Mouse (Mus musculus) layer of hippocampus, postnatal 36 days (tissue): ENCODE measurements around the gene Accsl. TPM values are rescaled to one million over a fixed set of nuclear protein-coding genes. Genes with fewer than 3 reads are reported as not detected.
A peak's percentile ranks its signal among the peaks of the same experiment; 100 is the strongest.

Source experiments
- DNase-seq, 2 experiments: peaks; one replicate each; pipeline ENCODE4 v3.0.0; 2022
- total RNA-seq, 2 experiments: library from RNA; stranded (reverse); gene quantifications; 2 replicates each; pipeline ENCODE4 v1.2.3; 2021

Accsl gene
- total RNA-seq, 2 experiments from 2014 or later, result 0.42 to 1.1 TPM

DNA sequence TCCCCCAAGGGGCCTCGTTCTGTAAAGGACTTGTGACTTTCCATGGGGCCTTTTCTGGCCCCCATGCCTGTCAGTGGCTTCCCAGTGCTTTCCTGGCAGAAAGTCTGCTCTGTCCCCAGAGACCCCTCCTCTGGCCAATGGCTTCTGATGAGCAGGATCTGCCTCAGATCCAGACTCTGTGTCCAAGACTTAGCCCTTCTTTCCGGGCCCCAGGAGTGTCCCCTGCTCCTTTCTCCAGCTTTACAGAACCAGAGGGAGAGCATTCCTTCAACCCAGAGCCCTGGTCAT, 5.2 kb upstream of the Accsl start:
- no peak for DNase-seq

DNA sequence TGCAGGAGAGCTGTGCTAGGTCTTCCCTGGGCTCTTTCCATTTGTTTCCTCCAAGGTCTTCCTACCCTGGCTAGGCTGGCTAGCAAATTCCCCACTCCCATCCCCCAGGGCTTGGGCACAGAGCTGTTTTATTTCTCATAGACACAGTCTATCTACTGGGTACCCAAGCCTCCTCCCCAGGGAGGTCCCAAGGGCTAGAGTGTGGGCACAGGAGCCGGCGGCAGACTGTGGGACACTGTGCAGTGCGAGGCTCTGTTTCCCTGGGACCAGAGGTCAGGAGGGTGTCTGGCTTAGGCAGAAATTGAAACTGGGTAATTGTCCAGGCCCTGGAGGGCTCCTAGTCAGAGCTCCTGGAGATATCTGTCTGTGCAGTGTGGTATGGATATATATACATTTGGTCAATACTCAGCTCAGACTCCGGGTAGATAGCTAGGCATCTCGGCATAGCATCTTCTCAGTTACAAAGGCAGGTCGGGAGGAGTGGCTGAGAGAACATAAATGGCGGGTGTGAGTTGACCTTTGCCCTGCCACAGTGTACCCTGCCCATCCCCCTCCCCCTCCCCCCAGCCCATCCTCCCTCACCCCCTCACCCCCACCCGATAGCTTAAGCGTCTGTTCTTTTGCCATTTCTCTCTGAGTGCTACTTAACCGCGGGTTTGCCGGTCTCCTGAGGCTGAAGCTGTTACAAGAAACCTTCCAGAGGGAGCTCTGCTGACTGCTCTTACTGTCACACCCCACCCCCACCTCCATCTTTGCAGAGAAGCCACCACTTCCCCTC, 4.7 kb upstream of the Accsl start:
- no peak for DNase-seq

DNA sequence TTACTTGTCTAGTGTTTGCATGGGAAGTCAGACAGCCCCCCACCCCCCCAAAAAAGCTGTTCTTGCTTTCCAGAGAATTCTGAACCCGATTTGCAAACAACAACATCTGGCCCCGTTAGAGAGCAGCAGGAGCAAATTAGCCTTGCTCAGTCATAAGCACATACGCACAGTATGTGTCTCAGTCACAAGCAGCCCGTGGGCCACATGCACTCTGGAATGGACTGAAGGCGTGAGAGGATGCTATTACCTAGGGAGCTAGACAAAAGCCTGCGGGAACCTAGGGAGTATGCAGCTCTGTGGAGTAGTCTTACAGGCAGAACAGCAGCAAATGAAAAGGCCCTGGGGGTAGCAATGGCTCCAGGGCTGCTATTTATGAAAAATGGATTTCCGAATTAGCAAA, 3.3 kb upstream of the Accsl start:
- DNase-seq, result no peak

GRCm38 (mm10) chr2:93871411-93871925, 2.5 kb upstream of the Accsl start:
- DNase-seq, result no peak

DNA sequence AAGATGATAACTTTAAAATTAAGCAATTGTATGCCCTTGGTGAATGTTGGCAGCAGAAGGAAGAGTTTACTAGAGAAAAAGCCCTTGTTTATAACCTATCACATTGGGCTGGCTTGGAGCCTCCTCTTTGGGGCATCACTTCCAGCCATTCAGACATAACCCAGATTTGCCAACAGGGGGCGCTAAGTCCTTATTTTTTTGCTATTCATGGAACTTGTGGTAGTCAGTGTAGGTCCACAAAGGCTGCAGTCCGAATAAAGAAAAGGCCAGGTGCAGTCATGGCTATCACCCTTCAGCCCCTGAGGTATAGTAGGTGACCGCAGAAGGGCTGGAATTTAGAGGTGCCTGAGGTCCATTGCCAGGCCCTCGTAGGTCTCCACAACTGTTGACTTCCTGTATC, 1.9 kb upstream of the Accsl start:
- peak; percentile 65 to 79 for DNase-seq

DNA sequence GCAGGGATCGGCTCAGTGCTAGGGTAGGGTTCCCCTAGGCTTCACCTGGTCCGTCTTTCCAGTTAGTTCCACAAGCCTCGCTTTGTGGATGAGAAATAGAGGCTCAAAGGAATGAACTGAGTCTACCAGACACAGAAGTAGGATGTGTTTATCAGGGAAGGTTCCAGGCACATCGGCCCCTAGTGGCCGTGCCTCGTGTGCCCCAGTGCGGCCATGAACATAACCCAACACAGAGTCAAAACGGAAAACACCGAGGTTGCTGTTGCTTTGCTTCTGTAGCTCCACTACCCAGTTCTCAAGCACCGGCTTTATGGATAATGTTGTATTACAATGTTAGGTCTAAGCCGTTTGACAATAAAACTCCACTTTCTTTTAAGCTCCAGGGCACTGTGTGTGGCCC, 391 bp downstream of the Accsl start:
- DNase-seq, result no peak

DNA sequence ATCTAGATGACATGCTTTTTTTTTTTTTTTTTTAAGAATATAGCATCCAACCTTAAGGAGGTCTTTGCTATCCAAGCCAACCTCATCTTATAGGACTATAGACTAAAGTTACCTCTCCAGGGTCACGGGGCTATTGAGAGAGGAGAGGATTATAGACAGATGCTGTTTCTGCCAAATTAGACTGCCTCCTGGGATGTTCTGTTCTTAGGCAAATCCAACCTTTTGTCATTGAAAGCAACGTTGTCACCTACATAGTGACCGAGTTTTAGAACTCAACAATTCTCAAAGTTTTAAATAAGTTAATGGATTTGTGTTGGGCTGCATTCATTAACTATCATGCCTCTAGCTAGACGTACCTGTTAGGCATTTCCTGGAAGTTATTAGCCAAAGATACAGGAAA, 5.7 kb downstream of the Accsl start:
- DNase-seq, result no peak

DNA sequence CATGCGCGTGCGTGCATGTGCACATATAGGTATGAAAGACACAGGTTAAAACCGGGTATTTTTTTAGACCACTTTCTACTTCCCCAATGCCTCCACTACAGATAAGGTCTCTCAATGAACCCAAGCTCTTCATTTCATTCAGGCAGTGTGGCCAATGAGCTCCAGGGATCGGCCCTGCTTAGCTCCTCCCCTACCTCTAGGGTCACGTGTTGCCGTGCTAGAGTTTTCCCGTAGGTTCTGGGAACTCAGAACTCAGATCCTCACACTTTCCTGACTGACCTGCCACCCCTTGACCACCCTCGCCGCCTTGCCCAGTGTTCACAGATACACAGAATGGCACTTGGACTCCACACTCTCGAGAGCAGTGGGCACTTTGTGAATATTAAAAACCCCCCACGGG, 10.1 kb downstream of the Accsl start:
- no peak for DNase-seq

GRCm38 (mm10) chr2:93851303-93851702, 17.7 kb downstream of the Accsl start:
- DNase-seq, result no peak

DNA sequence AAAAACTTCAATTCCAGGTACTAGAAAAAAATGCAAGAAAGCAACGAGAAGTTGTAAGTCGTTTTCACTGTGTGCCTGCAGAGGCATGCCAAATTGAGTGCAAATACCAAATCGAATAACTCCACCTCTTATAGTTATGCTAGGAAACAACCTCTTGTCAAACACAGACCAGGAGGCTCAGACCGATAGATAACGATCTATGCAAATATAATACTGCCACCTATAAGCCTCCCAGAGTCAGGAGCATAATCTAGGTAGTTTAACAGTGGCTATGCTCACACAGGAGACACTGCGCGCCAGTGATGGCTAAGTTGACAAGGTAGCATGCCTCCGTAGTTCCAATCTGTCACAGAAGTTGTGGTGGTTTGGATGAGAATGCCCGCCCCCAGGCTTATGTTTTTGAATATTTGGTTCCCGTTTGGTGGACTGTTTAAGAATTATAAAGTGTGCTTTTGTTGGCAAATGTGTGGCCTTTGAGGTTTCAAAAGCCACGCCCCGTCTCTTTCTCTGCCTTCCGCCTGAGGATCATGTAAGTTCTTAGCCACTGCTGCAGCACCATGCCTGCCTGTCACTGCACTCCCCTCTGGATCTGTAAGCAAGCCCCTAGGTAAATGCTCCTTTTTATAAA, 18.5 kb downstream of the Accsl start:
- no peak for DNase-seq

- DNase-seq, result peak; percentile 34 to 49
Observed at GRCm38 (mm10) chr2:93849505-93850089, 19.4 kb downstream of the Accsl start, which contains the start of gene Accs. TSS of gene Accs (minus strand) at chr2:93849943.

DNA sequence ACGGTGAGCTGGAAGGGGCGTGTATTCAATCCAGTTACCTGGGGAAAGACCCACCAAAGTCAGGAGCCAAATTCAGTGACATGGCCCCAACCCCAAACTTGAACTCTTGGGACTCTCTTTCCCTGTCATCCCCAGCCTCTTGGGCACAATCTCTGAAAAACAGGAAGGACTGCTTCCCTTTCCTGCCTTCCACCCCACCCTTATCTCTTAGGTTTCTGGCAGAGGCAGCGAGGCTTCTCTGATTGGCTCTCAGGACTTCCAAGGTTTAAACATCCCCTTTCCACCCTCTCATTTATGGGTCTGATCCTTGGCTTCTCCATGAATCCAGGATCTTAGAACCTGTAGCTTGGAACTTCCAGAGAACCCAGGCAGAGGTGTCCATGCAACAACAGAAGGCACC, 27.6 kb downstream of the Accsl start:
- no peak for DNase-seq

DNA sequence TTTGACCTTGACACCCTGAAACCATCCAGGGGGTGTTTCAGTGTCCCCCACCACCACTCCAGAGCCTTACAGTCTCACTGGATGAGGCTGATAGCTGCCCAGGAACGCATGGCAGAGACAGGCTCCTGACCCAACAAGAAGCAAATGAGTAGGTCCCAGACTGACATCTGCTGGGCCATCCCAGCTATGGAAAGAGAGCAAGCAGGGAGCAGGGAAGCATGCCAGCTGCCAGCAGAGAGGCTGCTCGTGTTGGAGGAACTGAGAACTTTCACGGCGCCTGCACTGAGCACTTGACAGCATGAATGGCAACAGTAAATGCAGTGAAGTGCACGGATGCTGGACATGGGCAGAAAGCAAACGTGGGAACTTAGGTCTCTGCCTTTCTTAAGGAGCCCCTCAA, 28.8 kb downstream of the Accsl start:
- DNase-seq, result no peak

GRCm38 (mm10) chr2:93838931-93839330, 30.0 kb downstream of the Accsl start:
- no peak for DNase-seq

DNA sequence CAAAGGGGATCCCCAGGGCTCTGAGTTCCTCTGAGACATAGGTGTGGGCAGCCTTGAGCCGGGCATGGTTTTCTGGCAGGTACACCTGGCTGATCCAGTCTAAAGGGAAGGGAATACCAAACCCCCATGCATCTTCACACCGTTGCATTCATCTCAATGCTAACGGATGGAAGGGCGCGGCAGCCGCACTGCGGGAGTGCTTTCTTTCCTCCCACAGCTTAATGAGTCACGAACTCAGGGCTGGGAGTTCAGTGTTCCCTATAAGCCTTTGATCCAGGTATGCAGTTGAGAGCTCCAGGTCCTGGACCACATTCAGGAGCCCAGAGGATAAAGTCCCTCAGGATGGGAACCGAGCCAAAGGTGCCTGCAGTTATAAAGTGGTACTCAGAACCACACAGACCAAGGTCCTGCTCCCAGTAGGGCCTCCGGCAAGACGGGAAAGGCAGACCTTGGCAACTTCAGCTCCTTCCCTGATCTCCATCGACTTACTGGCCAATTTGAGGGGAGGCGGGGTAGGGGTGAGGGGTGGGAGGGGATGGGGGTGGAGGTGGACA, 32.6 kb downstream of the Accsl start:
- no peak for DNase-seq

DNA sequence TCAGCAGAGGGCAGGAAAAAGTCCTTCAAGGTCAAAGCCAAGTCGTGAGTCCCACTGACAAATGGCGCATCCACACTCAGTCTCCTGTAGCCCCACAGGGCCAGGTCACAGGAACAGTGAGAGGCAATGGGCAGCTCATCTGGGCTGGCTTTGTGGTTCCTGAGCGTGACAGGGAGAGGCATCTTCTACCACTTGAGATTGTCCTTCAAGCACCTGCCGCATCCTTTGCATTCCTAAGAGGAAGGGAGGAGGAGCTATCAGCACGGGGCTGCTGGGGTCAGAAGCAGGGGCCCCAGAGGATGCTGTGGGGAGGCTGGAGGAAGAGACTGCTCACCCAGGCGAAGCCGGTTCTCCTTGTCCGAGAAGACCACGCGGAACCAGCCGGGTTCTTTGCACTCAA, 33.4 kb downstream of the Accsl start:
- no peak for DNase-seq

GRCm38 (mm10) chr2:93823519-93823918, 45.4 kb downstream of the Accsl start:
- peak; percentile 41 to 42 for DNase-seq

DNA sequence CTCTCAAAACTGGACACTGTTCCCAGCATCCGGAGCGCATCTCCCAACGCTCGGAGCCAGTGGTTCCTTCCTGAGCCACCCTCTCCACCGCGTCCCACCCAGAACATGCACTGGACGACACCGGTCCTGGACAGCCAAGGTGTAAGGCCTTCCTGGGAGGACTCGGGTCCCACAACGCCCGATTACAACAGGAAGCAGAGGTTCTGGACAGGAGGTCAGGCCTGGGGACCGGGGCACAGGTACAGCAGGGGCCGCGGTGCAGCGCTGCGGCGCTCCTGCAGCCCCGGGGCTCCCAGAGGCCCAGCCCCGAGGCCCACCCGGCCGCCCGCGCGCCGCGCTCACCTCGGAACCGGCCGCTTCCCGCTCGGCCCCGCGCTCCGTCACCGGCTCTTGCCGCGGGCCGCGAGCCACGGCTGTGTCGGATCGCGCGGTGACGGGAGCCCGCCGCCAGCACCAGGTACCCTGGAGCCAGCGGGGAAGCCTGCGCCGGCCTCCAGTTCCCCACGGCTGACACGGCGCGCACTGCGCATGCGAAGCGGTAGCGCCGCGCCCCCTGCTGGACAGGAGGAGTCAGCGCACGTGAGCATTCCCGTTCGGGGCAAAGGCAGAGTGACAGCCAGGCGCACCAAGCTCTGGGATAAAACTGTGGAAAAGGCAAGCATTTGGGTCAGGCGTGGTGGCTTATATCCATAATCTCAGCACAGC, 46.8 kb downstream of the Accsl start, which contains the start of gene Ext2:
Gene Ext2 (minus strand): TSS at position 524 of the 705 bp plus-strand sequence.
- DNase-seq, result peak; percentile 88 to 90

GRCm38 (mm10) chr2:93817791-93818190, 51.2 kb downstream of the Accsl start:
- DNase-seq, result no peak

DNA sequence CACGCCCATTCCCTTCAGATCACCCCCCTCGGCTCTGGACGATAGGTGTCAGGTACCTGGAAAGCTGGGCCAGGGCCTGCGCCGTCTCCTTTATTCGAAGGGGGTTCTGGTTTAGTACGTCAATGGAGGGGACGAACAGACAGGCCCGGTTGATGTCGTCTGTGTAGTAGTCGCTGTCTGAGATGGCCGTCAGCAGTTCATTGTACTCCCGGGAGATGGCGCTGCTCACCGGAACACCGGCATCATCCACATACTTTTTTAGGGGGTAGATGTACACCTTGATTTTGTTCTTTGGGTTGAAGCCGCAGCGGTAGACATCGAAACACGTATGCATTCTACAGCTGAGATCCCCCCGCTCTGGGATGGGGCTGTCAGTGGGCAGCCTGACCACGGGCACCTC, 55.6 kb downstream of the Accsl start:
- DNase-seq, result no peak

DNA sequence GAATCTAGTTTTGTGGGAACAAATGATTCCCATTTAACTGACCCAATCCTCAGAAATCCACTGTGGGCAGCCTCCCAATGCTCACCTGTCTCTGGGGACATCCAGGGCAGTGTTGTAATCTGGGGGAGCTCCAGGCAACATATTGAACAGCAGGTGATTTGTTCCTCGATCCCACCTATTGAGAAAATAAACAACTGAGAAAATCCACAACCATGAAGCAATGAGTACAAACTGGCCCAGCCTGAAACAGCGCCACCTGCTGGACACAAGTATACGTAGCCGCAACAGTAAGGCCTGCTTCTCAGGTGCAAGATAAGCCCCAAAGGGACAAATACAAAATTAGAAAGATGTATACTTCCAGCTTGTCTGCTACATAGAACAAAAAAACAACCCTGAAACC, 57.1 kb downstream of the Accsl start:
- no peak for DNase-seq

GRCm38 (mm10) chr2:93809931-93810330, 59.0 kb downstream of the Accsl start:
- no peak for DNase-seq

DNA sequence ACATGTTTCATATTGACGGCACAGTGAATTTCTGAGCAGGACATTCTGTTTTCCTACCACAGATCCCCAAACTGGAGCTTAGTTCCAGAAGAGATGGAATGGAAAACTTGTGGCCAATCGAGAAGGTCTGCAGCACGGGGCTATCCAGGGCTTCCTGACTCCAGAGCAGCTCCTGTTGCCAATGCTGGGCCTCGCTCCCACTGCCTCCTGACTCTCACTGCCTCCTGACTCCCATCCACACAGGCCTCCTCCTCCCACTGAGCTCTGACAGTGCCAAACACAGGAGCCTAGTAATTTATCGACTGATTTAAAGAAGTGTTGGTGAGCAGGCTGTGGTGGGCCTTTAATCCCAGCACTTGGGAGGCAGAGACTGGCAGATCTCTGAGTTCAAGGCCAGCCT, 60.9 kb downstream of the Accsl start:
- no peak for DNase-seq
